Mouse (Mus musculus) bone marrow, adult 2 months (tissue): ENCODE measurements around the gene Pex12. TPM values are rescaled to one million over a fixed set of nuclear protein-coding genes. Genes with fewer than 3 reads are reported as not detected.

Source experiments
- H3K27ac ChIP-seq: fragments of 200-500 bp; 2 replicates; pipeline ENCODE4 v1.5.1; 2012; ENCODE audit warnings: low read depth, mild to moderate bottlenecking, control low read depth, inconsistent platforms, low read length; ENCODE audit not compliant: control insufficient read depth, poor library complexity, insufficient read depth
- H3K4me1 ChIP-seq: fragments of 200-500 bp; 2 replicates; pipeline ENCODE4 v1.6.1; 2011; ENCODE audit warnings: low read length; ENCODE audit not compliant: control insufficient read depth, insufficient read depth
- H3K4me3 ChIP-seq: fragments of 200-500 bp; replicated peaks from 2 replicates; pipeline ENCODE3; 2011; ENCODE audit warnings: mild to moderate bottlenecking, low read depth, low read length, control low read depth; ENCODE audit not compliant: control insufficient read depth
- CTCF ChIP-seq: fragments of 200-500 bp; IDR thresholded peaks from 2 replicates; pipeline ENCODE4 v1.5.1; 2011; ENCODE audit warnings: low read length, control low read depth; ENCODE audit not compliant: control insufficient read depth, insufficient read depth
- POLR2A ChIP-seq: fragments of 200-500 bp; IDR thresholded peaks from 2 replicates; pipeline ENCODE4 v1.6.1; 2011; ENCODE audit warnings: low read depth, mild to moderate bottlenecking, control low read depth, low read length, borderline replicate concordance; ENCODE audit not compliant: control insufficient read depth
- WGBS: fragments of 180-500 bp; shearing (Covaris S2); methylation state at CpG from one replicate; pipeline ENCODE4 v1.1.7; 2018; 5-methylcytosine and 5-hydroxymethylcytosine counted together
- polyA plus RNA-seq: library from polyadenylated mRNA; stranded (reverse); fragments of >200 nt; gene quantifications from 2 replicates; pipeline ENCODE4 v1.2.4, GENCODE M21; 2011; ENCODE audit warnings: low replicate concordance; ENCODE audit not compliant: missing spikeins, insufficient read depth, insufficient read length

Pex12 gene
- polyA plus RNA-seq, 1 experiment, result 7.3 TPM

GRCm38 (mm10) chr11:83294133-83294532 is 8.3 kb downstream of the Pex12 start:
- Histone ChIP-seq H3K27ac (no peak overlapping the region), H3K4me3 (no peak overlapping the region), H3K4me1 (peaks cover 2% of the 10 kb centered on the region; the same call in 1 of the 2 replicates)
- TF ChIP-seq CTCF (no peak), POLR2A (no peak)
- WGBS, result 92% methylated on average over 2 of the region's 2 CpGs

DNA sequence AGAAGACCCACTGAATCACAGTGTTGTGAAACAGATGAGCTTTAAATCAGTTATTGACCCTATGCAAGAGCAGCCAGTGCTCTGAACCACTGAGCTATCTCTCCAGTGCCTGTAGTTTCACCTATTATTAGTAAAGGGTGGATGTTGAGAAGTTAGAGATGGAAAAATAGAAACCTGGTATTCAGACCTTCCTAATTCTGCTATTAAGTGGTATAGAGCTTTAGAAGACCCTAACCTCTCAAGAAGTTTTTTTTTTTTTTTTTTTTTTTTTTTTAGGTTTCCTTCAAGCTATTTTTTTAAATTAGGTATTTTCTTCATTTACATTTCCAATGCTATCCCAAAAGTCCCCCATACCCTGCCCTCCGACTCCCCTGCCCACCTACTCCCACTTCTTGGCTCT is 9.2 kb downstream of the Pex12 start:
- H3K4me1 ChIP-seq, result peaks cover under 1% of the 10 kb centered on the region; the same call in 1 of the 2 replicates
- WGBS, result 91% methylated on average over 1 of the region's 1 CpGs

GRCm38 (mm10) chr11:83292251-83292587 is 10.2 kb downstream of the Pex12 start:
- TF ChIP-seq CTCF, result no peak
- no peak for TF ChIP-seq POLR2A
- H3K27ac ChIP-seq, result no peak overlapping the region
- H3K4me1 ChIP-seq, result no peaks in the 10 kb centered on the region
- peak overlapping the region; percentile 92 for H3K4me3 ChIP-seq
- 1% methylated on average over 5 of the region's 5 CpGs for WGBS

More for the DNA sequence above, 9.2 kb downstream of the Pex12 start:
- TF ChIP-seq CTCF, result no peak
- Histone ChIP-seq H3K27ac (no peak overlapping the region), H3K4me3 (no peak overlapping the region)

DNA sequence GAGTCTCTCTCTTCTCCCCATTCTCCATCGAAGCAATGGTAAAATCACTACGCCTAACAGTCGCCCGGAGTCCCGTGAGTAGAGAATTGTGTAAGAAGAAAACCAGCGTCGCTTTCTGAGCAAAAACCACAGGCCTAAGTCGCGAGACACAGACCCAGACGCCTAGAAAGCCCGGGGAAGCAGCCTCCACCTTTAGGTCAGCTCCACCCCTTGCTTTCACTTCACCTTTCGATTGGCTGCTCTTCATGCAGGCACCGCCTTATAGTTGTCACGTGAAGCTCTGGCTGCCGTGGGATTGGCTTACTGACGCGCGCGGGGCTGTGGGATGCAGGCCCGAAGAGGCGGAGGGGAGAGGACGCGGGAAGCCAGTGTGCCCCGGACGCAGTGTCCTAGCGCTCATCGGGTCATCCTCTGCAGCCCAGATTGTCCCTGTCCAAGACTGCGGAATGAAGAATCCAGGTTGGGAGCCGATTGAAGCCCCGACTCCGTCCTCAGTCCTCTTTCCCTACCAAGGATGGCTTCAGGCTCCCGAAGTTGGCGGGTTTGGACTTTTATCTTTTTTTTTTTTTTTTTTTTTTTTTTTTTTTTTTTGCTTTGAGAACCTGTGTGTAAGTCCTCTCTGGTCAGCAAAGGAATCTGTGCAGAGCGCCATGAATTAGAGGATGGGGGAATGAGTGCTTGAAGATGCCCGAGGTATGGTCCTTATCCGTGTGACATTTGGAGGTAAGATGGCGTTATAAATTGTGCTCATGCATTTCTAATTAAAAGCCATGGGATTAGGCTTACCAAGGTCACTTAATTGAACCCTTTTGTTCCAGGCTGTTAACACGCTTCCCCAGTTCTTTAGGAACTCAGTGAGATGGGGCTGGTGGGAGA is 10.8 kb downstream of the Pex12 start:
- TF ChIP-seq POLR2A, result peak; percentile 99
- 0 out of 2 replicates have a peak, but pooled peaks have one; percentile 7 for TF ChIP-seq CTCF
- H3K27ac ChIP-seq, result peak overlapping the region; percentile 59; the same call in 1 of the 2 replicates
- H3K4me3 ChIP-seq, result peak overlapping the region; percentile 92
- WGBS, result under 1% methylated on average over 38 of the region's 38 CpGs
- H3K4me1 ChIP-seq, result no peaks in the 10 kb centered on the region; the same call in 1 of the 2 replicates

DNA sequence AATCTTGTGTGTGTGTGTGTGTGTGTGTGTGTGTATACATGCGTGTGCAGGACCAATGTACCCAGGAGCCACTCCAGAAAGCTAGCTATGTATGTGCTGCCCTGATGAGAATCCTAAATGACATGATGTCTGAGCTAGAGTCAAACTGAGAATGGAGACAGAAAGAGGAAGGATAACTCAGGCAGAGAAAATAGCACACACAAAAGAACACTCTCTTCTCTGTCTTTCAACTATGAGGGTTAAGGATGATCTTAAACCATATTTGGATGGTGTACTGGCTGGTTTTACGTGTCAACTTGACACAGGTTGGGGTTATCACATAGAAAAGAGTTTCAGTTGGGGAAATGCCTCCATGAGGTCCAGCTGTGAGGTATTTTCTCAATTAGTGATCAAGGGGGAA is 12.8 kb downstream of the Pex12 start:
- no peak for TF ChIP-seq POLR2A
- TF ChIP-seq CTCF, result no peak
- H3K27ac ChIP-seq, result no peak overlapping the region
- 85% methylated on average over 2 of the region's 2 CpGs for WGBS
- no peak overlapping the region for H3K4me3 ChIP-seq
- no peaks in the 10 kb centered on the region; the same call in 1 of the 2 replicates for H3K4me1 ChIP-seq

DNA sequence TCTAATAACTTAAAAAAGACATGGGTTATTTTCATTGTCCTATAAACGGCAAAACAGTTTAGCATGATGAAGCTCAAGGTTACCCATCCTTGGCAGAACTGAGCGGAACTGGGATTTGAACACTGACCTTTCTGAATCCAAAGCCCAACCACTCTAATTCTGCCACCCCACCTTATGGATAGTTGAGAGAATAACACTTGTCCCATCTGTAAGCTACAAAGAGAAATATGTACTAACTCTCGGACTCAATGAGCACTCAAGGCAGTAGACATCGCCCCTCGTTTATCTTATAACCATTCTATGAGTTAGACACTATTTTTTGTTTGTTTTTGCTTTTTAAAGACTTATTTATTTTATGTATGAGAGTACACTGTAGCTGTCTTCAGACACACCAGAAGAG is 13.3 kb downstream of the Pex12 start:
- Histone ChIP-seq H3K4me1 (no peaks in the 10 kb centered on the region; the same call in 1 of the 2 replicates), H3K27ac (no peak overlapping the region), H3K4me3 (no peak overlapping the region)
- TF ChIP-seq CTCF, result no peak
- no peak for TF ChIP-seq POLR2A
- WGBS, result 93% methylated on average over 5 of the region's 5 CpGs

DNA sequence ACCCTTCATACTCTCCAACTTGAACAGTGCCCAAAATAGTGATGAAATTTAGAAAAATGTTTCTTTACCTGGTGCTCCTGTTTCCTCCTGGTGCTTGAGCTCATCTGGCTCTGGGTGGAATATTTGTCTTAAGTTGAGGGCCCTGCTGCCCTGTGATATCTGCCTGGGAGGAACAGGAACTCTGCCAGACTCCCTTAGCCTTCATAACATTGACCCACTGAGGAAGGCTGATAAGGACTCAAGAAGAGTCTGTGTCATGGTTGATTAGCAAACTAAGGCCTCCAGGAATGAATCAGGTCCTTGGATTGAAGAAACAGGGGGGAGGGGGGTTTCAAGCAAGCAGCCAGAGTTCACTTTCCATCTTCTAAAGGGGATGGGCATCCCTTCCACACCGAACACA is 15.8 kb downstream of the Pex12 start, which contains the start of gene Slfn14:
TSS of gene Slfn14 (minus strand) at position 161 of the 400 bp plus-strand sequence.
- TF ChIP-seq POLR2A, result 0 out of 2 replicates have a peak, but pooled peaks have one; percentile 25
- no peak for TF ChIP-seq CTCF
- WGBS, result 59% methylated on average over 1 of the region's 1 CpGs
- no peaks in the 10 kb centered on the region; the same call in none of the 2 replicates for H3K4me1 ChIP-seq

GRCm38 (mm10) chr11:83285627-83286026 is 16.8 kb downstream of the Pex12 start:
- 70% methylated on average over 4 of the region's 4 CpGs for WGBS
- Histone ChIP-seq H3K4me1 (no peaks in the 10 kb centered on the region; the same call in none of the 2 replicates), H3K4me3 (peak overlapping the region; percentile 77), H3K27ac (peak overlapping the region; percentile 50; the same call in 1 of the 2 replicates)
- TF ChIP-seq POLR2A, result no peak
- no peak for TF ChIP-seq CTCF

More for the DNA sequence above, 15.8 kb downstream of the Pex12 start, which contains the start of gene Slfn14:
- Histone ChIP-seq H3K4me3 (peak within 1 kb of the TSS; percentile 77), H3K27ac (peak within 1 kb of the TSS; percentile 52; the same call in 1 of the 2 replicates)

DNA sequence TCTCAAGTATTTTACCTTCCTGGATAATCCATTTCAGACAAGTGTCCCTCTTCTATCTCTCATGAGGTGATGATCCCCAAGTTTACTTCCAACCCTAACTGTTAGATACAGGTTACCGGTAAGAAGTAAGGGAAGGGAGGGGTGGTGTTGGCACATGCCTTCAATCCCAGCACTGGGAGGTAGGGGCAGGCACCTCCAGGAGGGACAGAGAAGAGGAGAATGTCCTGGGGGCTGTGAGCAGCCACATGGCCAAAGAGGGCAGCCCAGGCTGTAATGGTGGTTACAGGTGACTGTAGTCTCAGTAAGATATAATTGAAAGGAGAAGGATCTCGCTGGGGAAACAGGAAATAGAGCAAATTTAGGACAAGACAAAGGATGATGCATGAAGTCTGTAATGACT is 20.3 kb downstream of the Pex12 start:
- WGBS, result 60% methylated on average over 2 of the region's 2 CpGs
- H3K27ac ChIP-seq, result no peak overlapping the region
- TF ChIP-seq CTCF (no peak), POLR2A (no peak)
- H3K4me1 ChIP-seq, result no peaks in the 10 kb centered on the region; the same call in none of the 2 replicates
- H3K4me3 ChIP-seq, result peak overlapping the region; percentile 16
